Comparison of ENCODE assay signal across 20 mouse cellular contexts in genomic region chr3:42235515-42235914, GRCm38 (mm10).
DNase-seq lines count a peak whose midpoint lies in the region; ATAC-seq lines count a peak whose summit lies in the region.
"Had no signal": no experiment of that assay in that cellular context is flagged by ENCODE, and none has a peak within 500 bp of the region (broad histone marks: within the 10 kb centered on the region; RNA-seq: fewer than 3 reads in every experiment).

No protein-coding gene starts in this region.

- no peak overlapping the region for H3K4me3 ChIP-seq in heart, embryonic 12.5 days

- peak; percentile 93 for ATAC-seq in frontal cortex, adult (ENCODE audit: low TSS enrichment)
- ATAC-seq in heart, embryonic 12.5 days (ENCODE audit: insufficient number of reproducible peaks, low FRiP score): no peak
- ATAC-seq: activated CD4-positive, CD25-positive, alpha-beta regulatory T cell, adult 4 months; CD4-positive, CD25-positive, alpha-beta regulatory T cell, adult 4 months; Patski had no signal

- no peaks in the 10 kb centered on the region for H3K4me1 ChIP-seq in heart, embryonic 12.5 days (replicated peaks)

- DNase-seq in frontal cortex, postnatal 25 days (ENCODE audit: low spot score in 2 of 2): no peak
- DNase-seq in brain, adult 2 months (ENCODE audit: low read depth, low spot score): peak; percentile 54
- DNase-seq: adrenal gland, adult 2 months; adrenal gland, adult 8-10 months; adrenal gland, postnatal 10 days; adrenal gland, postnatal 14 days; adrenal gland, postnatal 25 days; adrenal gland, postnatal 36 days; B cell, adult 2 months; cerebellum, adult 11 months; cerebellum, adult 11-12 months; cerebellum, adult 18-20 months; cerebellum, adult 2 months had no signal

- WGBS in heart, embryonic 12.5 days: 77% methylated on average over 1 of the region's 1 CpGs

- H3K9me3 ChIP-seq in heart, embryonic 12.5 days (replicated peaks): 0 out of 2 replicates have a peak, but pooled peaks cover 4% of the 10 kb centered on the region
- H3K9me3 ChIP-seq: G1E had no signal

- H3K27me3 ChIP-seq in heart, embryonic 12.5 days (replicated peaks): no peaks in the 10 kb centered on the region
- H3K27me3 ChIP-seq: CH12.LX had no signal

- no peak overlapping the region for H3K4me2 ChIP-seq in heart, embryonic 12.5 days

- no peaks in the 10 kb centered on the region for H3K36me3 ChIP-seq in heart, embryonic 12.5 days
- H3K36me3 ChIP-seq: G1E had no signal

- H3K9ac ChIP-seq in heart, embryonic 12.5 days: no peak overlapping the region

- no peak overlapping the region for H3K27ac ChIP-seq in heart, embryonic 12.5 days (ENCODE audit: poor library complexity, severe bottlenecking)
